Mouse (Mus musculus) neutrophil, adult 65 days (primary cell): ENCODE results near the gene Cdk14. TPM values are rescaled to one million over a fixed set of nuclear protein-coding genes. Genes with fewer than 3 reads are reported as not detected.

Experiments
- total RNA-seq: library from RNA; stranded (reverse); gene quantifications from 2 replicates; pipeline ENCODE4 v1.2.4, GENCODE M21; 2023

Cdk14 gene
- 3.2 and 4.5 TPM in 2 replicates for total RNA-seq

GRCm38 (mm10) chr5:5419992-5420455 is at the start of gene Cdk14:
Gene Cdk14 (minus strand): TSS chr5:5420312.

GRCm38 (mm10) chr5:4757902-4758301 is 662.2 kb downstream of the Cdk14 start, which contains the start of gene Fzd1:
Gene Fzd1 (minus strand): TSS chr5:4758035.

Other genes starting within 250 kb of the Cdk14 start
- not detected in 2 replicates for gene 1700015F17Rik, start 58.8 kb upstream of the Cdk14 start, total RNA-seq
- 2.4 and 3.3 TPM in 2 replicates for gene Cldn12, start 94.6 kb upstream of the Cdk14 start, total RNA-seq
- 9.4 and 9.6 TPM in 2 replicates for gene Gtpbp10, start 139.2 kb upstream of the Cdk14 start, total RNA-seq
- not detected in 2 replicates for gene Gm8773, start 153.5 kb upstream of the Cdk14 start, total RNA-seq
- not detected in 2 replicates for gene Cfap69, start 243.9 kb upstream of the Cdk14 start, total RNA-seq